Mouse (Mus musculus) intestine, embryonic 14.5 days (tissue): ENCODE results near the gene Eif1ad. TPM values are rescaled to one million over a fixed set of nuclear protein-coding genes. Genes with fewer than 3 reads are reported as not detected.

Source experiments
- ATAC-seq: fragments of 200-750 bp; cut with Nextera tagmentation; replicated peaks from 2 replicates; pipeline ENCODE4 v1.8.0; 2017; ENCODE audit warnings: low read depth, moderate number of reproducible peaks, moderate TSS enrichment, moderate library complexity; ENCODE audit not compliant: low FRiP score, low TSS enrichment
- DNase-seq: peaks from one replicate; pipeline ENCODE4 v3.0.0-alpha.2; 2018; ENCODE audit warnings: low spot score
- H3K27ac ChIP-seq: fragments of 300-500 bp; sonication (generic); 2 replicates; pipeline ENCODE4 v1.5.1; 2014; ENCODE audit warnings: low read depth, mild to moderate bottlenecking, control low read depth
- H3K27me3 ChIP-seq: fragments of 300-500 bp; sonication (generic); replicated peaks from 2 replicates; pipeline ENCODE4 v1.6.1; 2014; ENCODE audit warnings: low read length, control low read depth; ENCODE audit not compliant: control insufficient read depth, insufficient read depth
- H3K36me3 ChIP-seq: fragments of 300-500 bp; sonication (generic); 2 replicates; pipeline ENCODE4 v1.6.1; 2014; ENCODE audit warnings: low read length, control low read depth; ENCODE audit not compliant: control insufficient read depth, insufficient read depth
- H3K4me1 ChIP-seq: fragments of 300-500 bp; sonication (generic); replicated peaks from 2 replicates; pipeline ENCODE4 v1.6.1; 2014; ENCODE audit warnings: low read length, control low read depth, mixed read lengths; ENCODE audit not compliant: control insufficient read depth, insufficient read depth
- H3K4me2 ChIP-seq: fragments of 300-500 bp; sonication (generic); 2 replicates; pipeline ENCODE4 v1.6.1; 2014; ENCODE audit warnings: low read length
- H3K4me3 ChIP-seq: fragments of 300-500 bp; sonication (generic); 2 replicates; pipeline ENCODE4 v1.5.1; 2014; ENCODE audit warnings: low read depth, low read length, control low read depth, mixed read lengths
- H3K9ac ChIP-seq: fragments of 300-500 bp; sonication (generic); 2 replicates; pipeline ENCODE4 v1.6.1; 2014; ENCODE audit warnings: mild to moderate bottlenecking, low read length
- H3K9me3 ChIP-seq: fragments of 300-500 bp; sonication (generic); 2 replicates; pipeline ENCODE4 v1.6.1; 2016; ENCODE audit warnings: low read length, control low read depth; ENCODE audit not compliant: control insufficient read depth
- WGBS: fragments of 180-500 bp; shearing (Covaris S2); extraction: QIAGEN DNeasy Blood & Tissue Kit; methylation state at CpG from one replicate; pipeline ENCODE4 v1.1.7; 2014; 5-methylcytosine and 5-hydroxymethylcytosine counted together
- polyA plus RNA-seq: library from polyadenylated mRNA; unstranded; fragments of >200 nt; fragmentation: Nextera tagmentation; extraction: Ambion mirVana; gene quantifications from 2 replicates; pipeline ENCODE4 v1.2.1, GENCODE M21; 2014

Eif1ad gene
- polyA plus RNA-seq, 1 experiment from 2014 or later = 55.4 TPM

DNA sequence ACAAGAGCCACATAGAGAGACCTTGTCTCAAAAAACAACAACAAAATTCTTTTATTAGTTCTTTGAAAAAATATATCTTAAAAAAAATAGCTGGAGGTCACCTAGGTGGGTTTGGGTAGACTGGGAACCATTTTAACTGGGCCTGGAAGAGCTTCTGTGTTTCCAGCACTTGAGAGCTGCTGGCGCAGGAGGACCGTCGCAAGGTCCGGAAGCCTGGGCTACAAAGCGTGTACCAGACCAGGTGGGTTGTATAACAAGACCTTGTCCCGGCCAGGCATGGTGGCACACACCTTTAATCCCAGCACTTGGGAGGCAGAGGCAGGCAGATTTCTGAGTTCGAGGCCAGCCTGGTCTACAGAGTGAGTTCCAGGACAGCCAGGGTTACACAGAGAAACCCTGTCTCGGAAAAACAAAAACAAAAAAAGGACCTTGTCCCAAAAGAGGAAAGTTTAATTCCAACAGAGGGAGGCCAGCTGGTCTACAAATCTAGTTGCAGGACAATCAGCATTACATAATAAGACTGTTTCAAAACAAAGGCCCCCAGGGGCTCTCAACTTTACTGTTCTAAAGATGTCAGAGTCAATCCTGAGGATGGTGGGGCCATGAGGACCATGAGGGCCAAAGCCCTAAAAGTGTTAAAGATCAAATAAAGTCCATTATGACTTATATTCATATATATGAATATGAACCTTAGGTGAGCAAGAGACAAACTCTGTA, 52.4 kb downstream of the Eif1ad start:
- peaks cover 32% of the 10 kb centered on the region for H3K36me3 ChIP-seq
- DNase-seq = no peak
- no peak overlapping the region for H3K27ac ChIP-seq
- H3K4me1 ChIP-seq = peaks cover 7% of the 10 kb centered on the region
- H3K4me3 ChIP-seq = no peak overlapping the region
- 88% methylated on average over 8 of the region's 8 CpGs for WGBS
- H3K27me3 ChIP-seq = no peaks in the 10 kb centered on the region
- H3K9ac ChIP-seq = no peak overlapping the region
- no peak overlapping the region for H3K4me2 ChIP-seq
- no peaks in the 10 kb centered on the region for H3K9me3 ChIP-seq
- no peak for ATAC-seq

DNA sequence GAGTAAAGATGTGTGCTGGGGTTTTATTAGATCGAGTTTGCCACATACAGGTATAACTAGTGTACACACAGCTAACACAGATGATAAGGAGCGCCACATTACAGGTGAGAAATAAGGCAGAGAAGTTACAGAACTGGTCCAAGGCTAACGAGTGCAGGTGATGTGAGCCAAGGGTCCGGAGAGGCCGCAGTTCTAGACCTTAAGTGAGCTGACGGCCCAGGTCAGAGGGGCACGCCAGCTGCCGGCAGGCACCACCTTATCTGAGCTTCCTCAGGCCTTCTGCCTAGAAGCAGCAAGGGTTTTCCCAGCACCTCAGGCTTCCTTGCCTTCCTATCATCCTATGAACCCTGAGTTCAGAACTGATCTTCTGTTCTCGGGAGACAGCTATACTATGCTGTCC, 53.1 kb downstream of the Eif1ad start:
- H3K36me3 ChIP-seq = peaks cover 32% of the 10 kb centered on the region
- no peaks in the 10 kb centered on the region for H3K27me3 ChIP-seq
- H3K4me3 ChIP-seq = no peak overlapping the region
- DNase-seq (no peak), ATAC-seq (no peak)
- no peak overlapping the region for H3K4me2 ChIP-seq
- H3K9me3 ChIP-seq = no peaks in the 10 kb centered on the region
- WGBS = 86% methylated on average over 9 of the region's 9 CpGs
- no peak overlapping the region for H3K27ac ChIP-seq
- H3K9ac ChIP-seq = no peak overlapping the region
- H3K4me1 ChIP-seq = peaks cover 7% of the 10 kb centered on the region

DNA sequence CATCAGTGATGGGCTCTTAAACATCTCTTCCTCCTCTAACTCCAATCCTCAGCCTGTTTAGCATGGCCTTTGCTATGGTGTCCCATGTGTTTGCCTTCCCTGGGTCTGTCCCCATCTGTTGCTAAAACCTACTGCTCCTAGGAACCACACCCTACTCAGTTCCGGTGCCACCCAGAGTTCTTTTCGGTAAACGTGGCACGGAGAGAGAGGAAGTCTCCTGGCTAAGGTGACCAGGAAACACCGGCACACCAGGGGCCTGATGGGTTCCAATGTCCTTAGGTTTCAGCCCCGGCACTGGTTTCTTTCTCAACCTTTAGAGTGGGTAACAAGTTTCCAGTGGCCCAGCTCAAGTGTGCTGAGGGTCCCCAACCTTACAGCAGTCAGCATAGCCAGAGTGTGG, 54.0 kb downstream of the Eif1ad start:
- no peak overlapping the region for H3K4me2 ChIP-seq
- H3K9me3 ChIP-seq = no peaks in the 10 kb centered on the region
- peaks cover 32% of the 10 kb centered on the region for H3K36me3 ChIP-seq
- ATAC-seq (no peak), DNase-seq (no peak)
- no peak overlapping the region for H3K4me3 ChIP-seq
- H3K9ac ChIP-seq = no peak overlapping the region
- no peaks in the 10 kb centered on the region for H3K27me3 ChIP-seq
- peaks cover 7% of the 10 kb centered on the region for H3K4me1 ChIP-seq
- H3K27ac ChIP-seq = no peak overlapping the region
- 94% methylated on average over 6 of the region's 6 CpGs for WGBS

Other genes starting within 250 kb of the Eif1ad start
- 16.8 and 19.0 TPM in 2 replicates for gene Klc2, start 248.2 kb upstream of the Eif1ad start, polyA plus RNA-seq
- 22.9 and 23.4 TPM in 2 replicates for gene Pacs1, start 93.6 kb upstream of the Eif1ad start, polyA plus RNA-seq
- gene Sf3b2, start 71.3 kb upstream of the Eif1ad start, polyA plus RNA-seq = 321 and 334 TPM in 2 replicates
- 2.9 and 3.3 TPM in 2 replicates for gene Gal3st3, start 68.4 kb upstream of the Eif1ad start, polyA plus RNA-seq
- not detected in 2 replicates for gene Catsper1, start 31.0 kb upstream of the Eif1ad start, polyA plus RNA-seq
- gene Cst6, start 17.2 kb upstream of the Eif1ad start, polyA plus RNA-seq = 1.8 and 2.5 TPM in 2 replicates
- gene Banf1, start 427 bp downstream of the Eif1ad start, polyA plus RNA-seq = 499 and 514 TPM in 2 replicates
- 57.1 and 69.1 TPM in 2 replicates for gene Sart1, start 22.0 kb downstream of the Eif1ad start, polyA plus RNA-seq
- 2.8 TPM in 1 of 2 replicates, not detected in the other for gene Tsga10ip, start 35.8 kb downstream of the Eif1ad start, polyA plus RNA-seq
- gene Drap1, start 58.2 kb downstream of the Eif1ad start, polyA plus RNA-seq = 170 and 173 TPM in 2 replicates
- 34.2 and 41.2 TPM in 2 replicates for gene AI837181, start 58.4 kb downstream of the Eif1ad start, polyA plus RNA-seq
- gene Fosl1, start 80.8 kb downstream of the Eif1ad start, polyA plus RNA-seq = not detected in 2 replicates
- gene Ccdc85b, start 91.2 kb downstream of the Eif1ad start, polyA plus RNA-seq = 7.1 TPM in 2 replicates
- gene Fibp, start 93.9 kb downstream of the Eif1ad start, polyA plus RNA-seq = 111 and 112 TPM in 2 replicates
- gene Ctsw, start 101.8 kb downstream of the Eif1ad start, polyA plus RNA-seq = 1.6 and 2.0 TPM in 2 replicates
- gene Efemp2, start 107.2 kb downstream of the Eif1ad start, polyA plus RNA-seq = 136 and 151 TPM in 2 replicates
- gene Mus81, start 121.7 kb downstream of the Eif1ad start, polyA plus RNA-seq = 37.0 and 38.3 TPM in 2 replicates
- 2,844 and 3,105 TPM in 2 replicates for gene Cfl1, start 123.7 kb downstream of the Eif1ad start, polyA plus RNA-seq
- gene 1700020D05Rik, start 137.0 kb downstream of the Eif1ad start, polyA plus RNA-seq = not detected in 2 replicates
- 9.4 and 10.8 TPM in 2 replicates for gene Snx32, start 143.8 kb downstream of the Eif1ad start, polyA plus RNA-seq
- 17.5 and 18.6 TPM in 2 replicates for gene Ovol1, start 193.9 kb downstream of the Eif1ad start, polyA plus RNA-seq
- 6.1 and 6.5 TPM in 2 replicates for gene Ap5b1, start 201.3 kb downstream of the Eif1ad start, polyA plus RNA-seq
- gene Rnaseh2c, start 235.1 kb downstream of the Eif1ad start, polyA plus RNA-seq = 124 and 131 TPM in 2 replicates
- gene Kat5, start 243.5 kb downstream of the Eif1ad start, polyA plus RNA-seq = 31.8 and 33.3 TPM in 2 replicates